Mouse (Mus musculus) layer of hippocampus, adult 6 months (tissue): ENCODE data around the gene Pcyt1a. TPM values are rescaled to one million over a fixed set of nuclear protein-coding genes. Genes with fewer than 3 reads are reported as not detected.

Experiments
- long read RNA-seq, 2 experiments: library from polyadenylated mRNA; unstranded; transcript quantifications; one replicate each; pipeline ENCODE4 v2.0.0; 2019 to 2020
- polyA plus RNA-seq: library from polyadenylated mRNA; unstranded; fragments of <200 nt; fragmentation: Nextera tagmentation; gene quantifications from 2 replicates; pipeline ENCODE4 v1.2.3, GENCODE M21; 2021

Gene Pcyt1a
- 13.7 and 14.4 TPM in 2 replicates for polyA plus RNA-seq
- long read RNA-seq, experiment 1, full-length matches to known transcripts, result 7 of 19 reads
- long read RNA-seq, experiment 1, partial matches to known transcripts, result 4 of 19 reads
- long read RNA-seq, experiment 1, other reads (novel, unspliced or antisense), result 8 of 19 reads
- long read RNA-seq, experiment 2, full-length matches to known transcripts, result 55 of 81 reads
- long read RNA-seq, experiment 2, partial matches to known transcripts, result 5 of 81 reads
- long read RNA-seq, experiment 2, other reads (novel, unspliced or antisense), result 21 of 81 reads

DNA sequence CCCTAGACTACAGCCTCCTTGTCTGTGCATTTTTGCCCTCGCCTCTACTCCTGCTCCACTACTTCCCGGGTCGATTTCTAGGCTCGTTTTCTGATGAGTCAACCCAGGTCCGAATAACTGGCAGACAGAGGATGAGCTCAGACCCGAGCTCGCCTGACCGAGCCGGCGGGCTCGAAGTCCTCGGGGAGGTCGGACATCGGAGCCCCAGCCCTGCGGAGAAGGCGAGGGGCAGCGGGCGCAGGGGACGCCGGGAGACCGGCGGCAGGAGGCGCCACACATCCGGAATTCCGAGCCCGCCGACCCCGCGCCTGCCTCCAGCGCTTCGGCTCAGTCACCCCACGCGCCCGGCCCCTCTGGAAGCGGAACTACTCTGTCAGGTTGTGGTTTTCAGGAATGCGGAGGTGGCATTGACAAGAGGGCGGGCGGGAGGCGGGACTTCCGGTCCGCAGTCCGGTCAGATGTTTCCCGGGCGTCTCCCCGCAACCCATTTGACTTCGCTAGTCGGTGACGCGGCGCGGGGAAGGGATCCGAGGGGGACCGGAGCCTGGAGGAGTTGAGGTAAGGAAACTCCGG lies at the start of gene Pcyt1a:
TSS of gene Pcyt1a (plus strand) at position 448 of the 573 bp plus-strand sequence.

DNA sequence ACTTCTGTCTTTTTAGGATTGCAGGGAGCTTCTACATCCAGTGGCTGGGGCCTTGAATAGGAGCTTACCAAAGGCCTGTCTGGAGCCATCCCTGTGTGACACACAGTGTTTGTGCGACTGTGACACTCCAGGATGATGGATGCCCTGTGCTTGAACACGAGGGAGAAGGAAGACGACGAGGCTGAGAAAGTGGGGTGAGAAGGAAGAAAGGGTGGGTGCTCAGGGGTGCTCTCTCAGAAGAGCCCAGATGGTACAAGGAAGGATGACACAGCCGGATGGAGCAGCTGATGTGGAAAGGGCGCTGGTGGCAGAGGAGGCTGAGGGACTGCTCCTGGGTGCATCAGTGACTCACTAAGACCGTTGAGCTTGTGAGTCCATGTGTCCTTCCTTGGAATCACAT lies 30.5 kb upstream of the Pcyt1a start, which contains the start of gene Tm4sf19:
TSS of gene Tm4sf19 (plus strand) at position 240 of the 400 bp plus-strand sequence.

DNA sequence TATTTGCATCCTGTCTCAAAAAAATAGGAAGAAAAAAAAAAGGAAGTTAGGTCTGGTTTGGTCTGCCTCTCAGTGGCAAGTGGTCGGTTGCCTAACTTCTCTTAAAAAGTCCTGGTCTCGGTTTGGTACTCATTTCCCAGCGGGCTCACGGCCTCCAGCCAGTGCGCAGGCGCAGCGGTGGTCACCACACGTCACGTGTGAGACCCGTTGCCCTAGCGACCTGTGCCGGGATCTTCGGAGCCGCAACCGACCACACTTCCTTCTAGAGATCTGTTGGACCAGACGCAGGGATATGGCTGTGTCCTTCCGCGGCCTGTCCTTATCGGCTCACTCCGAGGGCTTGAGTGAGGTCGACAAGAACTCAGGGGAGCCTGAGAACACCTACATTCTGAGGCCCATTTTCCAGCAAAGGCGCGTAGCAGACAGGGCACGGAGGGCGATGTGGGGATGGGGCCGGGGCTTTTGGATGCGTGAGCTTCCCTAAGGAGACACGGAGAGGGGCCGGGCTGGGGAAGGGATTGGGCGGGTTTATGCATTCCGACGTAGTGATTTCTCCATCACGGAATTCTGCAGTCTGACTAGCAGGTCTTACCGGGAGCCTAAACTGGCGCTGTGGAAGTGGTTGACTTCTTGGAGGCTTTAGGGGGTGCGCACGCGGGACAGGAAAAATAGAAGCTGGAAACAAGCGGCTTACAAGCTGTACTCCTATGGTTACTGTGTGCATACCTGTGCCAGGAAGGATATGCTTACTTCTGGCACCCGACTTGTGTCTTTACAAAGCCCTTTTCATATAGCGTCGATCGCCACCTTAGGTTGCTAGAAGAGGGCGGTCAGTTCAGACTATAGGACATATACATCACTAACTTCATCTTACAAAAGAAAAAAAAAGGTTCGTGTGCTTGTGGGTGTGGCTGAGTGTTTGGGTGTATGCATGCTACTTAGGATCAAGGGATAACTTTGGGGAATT lies 10.9 kb upstream of the Pcyt1a start, which contains the start of gene Tctex1d2:
TSS of gene Tctex1d2 (plus strand) at position 186 of the 967 bp plus-strand sequence.

DNA sequence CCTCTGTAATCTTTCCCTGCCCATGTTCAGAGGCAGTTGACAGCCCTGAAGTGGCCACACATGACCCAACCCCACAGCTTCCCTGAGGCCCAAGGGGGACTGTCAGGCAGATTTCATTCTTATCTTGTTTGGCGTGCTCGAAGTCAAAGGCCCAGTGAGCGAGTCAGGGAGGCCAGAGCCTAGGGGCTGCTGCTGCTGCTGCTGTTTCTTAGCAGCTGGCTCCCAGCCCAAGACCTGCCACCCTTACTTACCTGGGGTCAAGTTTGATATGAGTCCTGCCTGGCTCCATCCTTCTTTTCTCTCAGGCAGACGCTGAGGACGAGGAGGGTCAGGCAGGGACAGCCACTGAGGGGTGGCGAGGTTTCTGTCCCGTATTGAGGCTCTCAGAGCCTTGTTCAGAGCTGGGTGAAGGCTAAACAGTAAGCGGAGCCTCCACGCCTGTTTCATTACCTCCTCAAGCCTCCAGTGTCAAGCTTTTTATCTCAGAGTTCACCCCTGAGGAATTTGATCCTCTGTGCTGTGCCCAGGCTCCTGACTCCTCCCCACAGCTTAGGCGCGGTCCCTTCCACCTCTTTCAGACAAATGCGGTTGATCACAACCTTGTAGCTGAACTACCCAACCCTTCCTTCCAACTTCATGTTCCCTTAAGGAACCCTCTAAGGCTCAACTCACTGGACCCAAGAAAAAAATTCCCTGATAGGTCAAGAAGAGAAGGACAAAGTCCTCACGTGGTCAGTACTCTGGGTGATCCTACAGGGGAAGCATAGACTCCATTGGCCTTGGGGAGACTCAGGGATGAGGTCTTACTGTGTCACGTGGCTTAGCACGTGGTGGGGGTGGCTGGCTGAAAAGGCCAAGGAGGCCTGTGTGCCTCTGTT lies 56.8 kb downstream of the Pcyt1a start, which contains the start of gene Slc51a:
TSS of gene Slc51a (minus strand) at position 646 of the 878 bp plus-strand sequence.

DNA sequence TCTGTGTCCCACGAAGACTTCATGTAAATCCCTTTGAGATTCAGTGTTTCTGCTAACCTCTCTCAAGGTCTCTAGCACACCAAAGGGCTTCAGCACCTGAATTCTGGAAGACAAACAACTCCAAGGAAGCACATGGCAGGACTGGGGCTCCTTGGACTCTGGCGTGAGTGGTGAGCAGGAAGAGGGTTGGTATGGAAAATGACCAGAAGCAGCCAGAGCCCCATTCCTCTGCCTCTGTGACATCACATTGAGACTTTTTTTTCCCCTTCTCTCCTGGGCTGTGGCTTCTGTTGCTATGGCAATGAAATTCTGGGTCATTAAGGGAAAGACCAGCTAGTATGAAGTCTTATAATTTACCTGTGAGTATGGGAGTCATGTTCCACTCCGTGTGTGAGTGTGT lies 65.2 kb downstream of the Pcyt1a start, which contains the start of gene Zdhhc19:
TSS of gene Zdhhc19 (plus strand) at position 301 of the 400 bp plus-strand sequence.

Other genes starting within 250 kb of the Pcyt1a start
- gene Fbxo45, start 183.8 kb upstream of the Pcyt1a start, polyA plus RNA-seq, result 4.6 and 5.3 TPM in 2 replicates
- gene Wdr53, start 183.7 kb upstream of the Pcyt1a start, polyA plus RNA-seq, result 12.7 and 14.4 TPM in 2 replicates
- gene Smco1, start 159.5 kb upstream of the Pcyt1a start, polyA plus RNA-seq, result not detected in 2 replicates
- gene Rnf168, start 153.5 kb upstream of the Pcyt1a start, polyA plus RNA-seq, result 23.3 and 26.0 TPM in 2 replicates
- gene Ubxn7, start 98.7 kb upstream of the Pcyt1a start, polyA plus RNA-seq, result 4.6 and 6.7 TPM in 2 replicates
- gene Tm4sf19, start 30.4 kb upstream of the Pcyt1a start, polyA plus RNA-seq, result not detected in 2 replicates
- gene Tctex1d2, start 11.2 kb upstream of the Pcyt1a start, polyA plus RNA-seq, result 42.7 and 45.7 TPM in 2 replicates
- gene Slc51a, start 57.0 kb downstream of the Pcyt1a start, polyA plus RNA-seq, result not detected in 2 replicates
- not detected in 2 replicates for gene Zdhhc19, start 65.3 kb downstream of the Pcyt1a start, polyA plus RNA-seq
- gene Tfrc, start 178.0 kb downstream of the Pcyt1a start, polyA plus RNA-seq, result 8.5 and 12.1 TPM in 2 replicates
- 8.8 and 11.1 TPM in 2 replicates for gene Tnk2, start 213.0 kb downstream of the Pcyt1a start, polyA plus RNA-seq